Mouse (Mus musculus) embryonic facial prominence, embryonic 15.5 days (tissue): ENCODE measurements around the gene Smarca4. TPM values are rescaled to one million over a fixed set of nuclear protein-coding genes. Genes with fewer than 3 reads are reported as not detected.

Source experiments
- ATAC-seq: fragments of 200-750 bp; cut with Nextera tagmentation; 2 replicates; pipeline ENCODE4 v1.8.0; 2017; ENCODE audit warnings: low read depth, moderate TSS enrichment; ENCODE audit not compliant: insufficient number of reproducible peaks, low FRiP score, low TSS enrichment
- H3K27ac ChIP-seq: fragments of 300-500 bp; sonication (generic); replicated peaks from 2 replicates; pipeline ENCODE4 v1.5.1; 2015; ENCODE audit warnings: mild to moderate bottlenecking, inconsistent platforms
- H3K27me3 ChIP-seq: fragments of 300-500 bp; sonication (generic); 2 replicates; pipeline ENCODE4 v1.6.1; 2015; ENCODE audit warnings: inconsistent platforms
- H3K36me3 ChIP-seq: fragments of 300-500 bp; sonication (generic); 2 replicates; pipeline ENCODE4 v1.6.1; 2015; ENCODE audit warnings: mild to moderate bottlenecking, inconsistent platforms
- H3K4me1 ChIP-seq: fragments of 300-500 bp; sonication (generic); 2 replicates; pipeline ENCODE4 v1.6.1; 2015; ENCODE audit warnings: inconsistent platforms
- H3K4me2 ChIP-seq: fragments of 300-500 bp; sonication (generic); replicated peaks from 2 replicates; pipeline ENCODE4 v1.6.1; 2015; ENCODE audit warnings: mild to moderate bottlenecking, inconsistent platforms
- H3K4me3 ChIP-seq: fragments of 300-500 bp; sonication (generic); replicated peaks from 2 replicates; pipeline ENCODE4 v1.5.1; 2015; ENCODE audit warnings: mild to moderate bottlenecking, inconsistent platforms
- H3K9ac ChIP-seq: fragments of 300-500 bp; sonication (generic); 2 replicates; pipeline ENCODE4 v1.6.1; 2015; ENCODE audit warnings: inconsistent platforms
- H3K9me3 ChIP-seq: fragments of 300-500 bp; sonication (generic); replicated peaks from 2 replicates; pipeline ENCODE4 v1.6.1; 2016; ENCODE audit warnings: inconsistent platforms
- WGBS: fragments of 180-500 bp; shearing (Covaris S2); methylation state at CpG from one replicate; pipeline ENCODE4 v1.1.7; 2015; 5-methylcytosine and 5-hydroxymethylcytosine counted together
- polyA plus RNA-seq: library from polyadenylated mRNA; unstranded; fragments of >200 nt; fragmentation: Nextera tagmentation; extraction: Ambion mirVana; gene quantifications from 2 replicates; pipeline ENCODE4 v1.2.1, GENCODE M21; 2015

Smarca4 gene
- polyA plus RNA-seq, 1 experiment from 2014 or later = 78.5 TPM

- Histone ChIP-seq H3K27ac (peak within 1 kb of the TSS; percentile 96), H3K9me3 (no peaks in the 10 kb centered on the region), H3K36me3 (no peaks in the 10 kb centered on the region), H3K9ac (peak within 1 kb of the TSS; percentile 53), H3K4me1 (peaks cover 30% of the 10 kb centered on the region), H3K4me2 (peak within 1 kb of the TSS; percentile 66), H3K4me3 (peak within 1 kb of the TSS; percentile 63), H3K27me3 (no peaks in the 10 kb centered on the region)
- WGBS = under 1% methylated on average over 47 of the region's 47 CpGs
- peak; percentile 90 for ATAC-seq
Measured at GRCm38 (mm10) chr9:21723377-21724146, 107.6 kb downstream of the Smarca4 start, which contains the start of gene Ldlr. Gene Ldlr, plus strand, starts transcription at chr9:21723483.

DNA sequence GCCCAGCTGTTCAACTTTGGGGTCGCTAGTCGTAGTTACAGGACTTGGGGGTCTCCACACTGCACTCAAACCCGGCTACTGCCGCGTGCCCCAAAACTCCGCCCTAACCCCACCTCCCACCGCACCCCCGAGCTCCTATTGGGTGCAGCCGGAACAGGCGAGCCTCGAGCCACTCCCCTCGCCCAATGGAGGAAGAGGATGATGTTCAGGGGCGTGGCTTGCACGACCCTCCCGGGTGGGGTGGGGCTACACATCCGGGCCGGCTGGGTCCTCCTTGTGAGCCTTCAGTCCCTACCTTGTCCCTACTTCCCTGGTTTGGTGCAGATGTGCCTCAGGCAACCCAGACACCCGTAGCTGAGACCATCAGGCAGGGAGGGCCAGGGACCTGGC, 108.2 kb downstream of the Smarca4 start:
- peaks cover 36% of the 10 kb centered on the region for H3K4me1 ChIP-seq
- ATAC-seq = peak; percentile 94
- peak overlapping the region; percentile 63 for H3K4me3 ChIP-seq
- no peaks in the 10 kb centered on the region for H3K27me3 ChIP-seq
- 1% methylated on average over 18 of the region's 18 CpGs for WGBS
- peak overlapping the region; percentile 66 for H3K4me2 ChIP-seq
- H3K36me3 ChIP-seq = no peaks in the 10 kb centered on the region
- peak overlapping the region; percentile 53 for H3K9ac ChIP-seq
- H3K9me3 ChIP-seq = no peaks in the 10 kb centered on the region
- H3K27ac ChIP-seq = peak overlapping the region; percentile 96

DNA sequence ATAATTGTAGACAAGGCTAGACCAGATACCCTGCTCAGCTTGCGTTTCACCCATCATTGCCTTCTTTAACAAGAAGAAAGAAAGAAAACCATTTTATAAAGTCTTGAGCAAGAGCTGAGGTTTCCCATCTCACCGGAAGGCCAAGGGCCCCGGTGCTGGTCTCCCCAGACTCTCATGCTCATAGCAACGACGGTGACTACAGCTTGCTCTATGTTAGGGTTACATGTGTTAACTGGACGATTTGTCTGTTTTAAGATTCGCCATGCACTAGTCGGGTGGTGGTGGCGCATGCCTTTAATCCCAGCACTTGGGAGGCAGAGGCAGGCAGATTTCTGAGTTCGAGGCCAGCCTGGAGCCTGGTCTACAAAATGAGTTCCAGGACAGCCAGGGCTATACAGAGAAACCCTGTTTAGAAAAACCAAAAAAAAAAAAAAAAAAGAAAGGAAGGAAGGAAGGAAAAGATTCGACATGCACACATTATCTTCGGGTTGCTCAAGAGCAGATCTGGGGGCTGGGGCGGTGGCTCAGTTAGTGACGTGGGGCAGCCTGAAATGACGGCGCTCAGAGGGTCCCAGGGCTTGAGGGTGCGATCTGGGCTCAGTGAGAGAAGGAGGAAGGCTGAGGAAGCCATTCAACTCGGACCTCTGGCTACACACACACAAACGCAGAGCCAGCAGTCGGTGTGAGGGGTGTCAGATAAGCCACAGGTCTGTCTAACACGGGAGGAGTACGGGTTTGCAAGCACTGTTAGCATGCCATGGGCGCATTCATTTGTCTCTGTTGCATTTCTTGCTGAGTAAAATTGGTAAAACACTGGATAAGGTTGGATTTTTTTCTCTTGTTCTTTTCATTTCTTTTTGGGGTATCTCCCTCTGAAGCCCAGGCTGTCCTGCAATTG, 109.5 kb downstream of the Smarca4 start:
- Histone ChIP-seq H3K4me1 (peaks cover 42% of the 10 kb centered on the region), H3K9ac (no peak overlapping the region), H3K4me3 (peak overlapping the region; percentile 63), H3K27ac (no peak overlapping the region; the same call in 1 of the 2 replicates), H3K36me3 (peaks cover 1% of the 10 kb centered on the region; the same call in 1 of the 2 replicates), H3K9me3 (no peaks in the 10 kb centered on the region), H3K4me2 (peak overlapping the region; percentile 66), H3K27me3 (no peaks in the 10 kb centered on the region)
- no peak for ATAC-seq
- WGBS = 74% methylated on average over 23 of the region's 23 CpGs

DNA sequence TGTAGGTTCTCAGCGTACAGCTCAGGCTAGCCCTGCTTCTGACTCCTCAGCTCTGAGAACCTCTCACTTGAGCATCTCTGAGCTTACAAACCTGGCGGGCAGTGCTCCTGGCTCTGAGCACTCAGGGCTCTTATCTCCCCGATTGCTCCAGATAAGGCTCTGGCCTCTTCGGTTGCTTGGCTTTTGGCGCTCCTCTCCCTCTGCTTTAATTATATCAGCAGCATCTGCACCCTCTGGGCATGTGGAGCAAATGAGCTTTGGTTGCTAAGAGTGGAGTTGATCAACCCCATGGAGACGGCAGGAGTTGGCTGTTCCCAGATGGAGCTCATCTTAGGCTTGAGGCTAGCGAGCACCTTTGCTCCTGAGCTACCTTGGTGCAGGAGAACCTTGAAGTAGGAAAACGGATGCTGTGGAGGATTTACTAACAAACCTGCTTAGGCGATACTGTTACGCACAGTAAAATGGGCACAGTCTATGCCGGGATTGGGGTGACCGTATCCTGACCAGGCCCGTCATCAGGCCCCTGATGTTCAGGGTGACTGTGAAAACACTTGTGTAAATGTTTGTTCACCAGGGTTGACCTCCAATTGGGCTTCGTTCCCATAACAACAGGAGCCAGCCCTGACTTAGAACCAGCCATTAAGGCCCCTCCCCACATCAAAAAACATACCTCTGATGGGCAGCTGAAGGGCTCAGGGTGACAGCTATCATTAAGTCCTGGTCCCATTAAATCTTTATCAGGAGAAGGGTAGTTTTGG, 110.4 kb downstream of the Smarca4 start:
- H3K27ac ChIP-seq = no peak overlapping the region
- peaks cover 7% of the 10 kb centered on the region; the same call in 1 of the 2 replicates for H3K36me3 ChIP-seq
- H3K9ac ChIP-seq = no peak overlapping the region
- no peaks in the 10 kb centered on the region for H3K27me3 ChIP-seq
- H3K4me2 ChIP-seq = peak overlapping the region; percentile 21
- no peaks in the 10 kb centered on the region for H3K9me3 ChIP-seq
- no peak for ATAC-seq
- peaks cover 39% of the 10 kb centered on the region for H3K4me1 ChIP-seq
- peak overlapping the region; percentile 63; the same call in 1 of the 2 replicates for H3K4me3 ChIP-seq
- WGBS = 76% methylated on average over 14 of the region's 14 CpGs

GRCm38 (mm10) chr9:21728261-21728832, 112.4 kb downstream of the Smarca4 start:
- Histone ChIP-seq H3K9me3 (no peaks in the 10 kb centered on the region), H3K9ac (no peak overlapping the region), H3K36me3 (peaks cover 27% of the 10 kb centered on the region), H3K27ac (no peak overlapping the region; the same call in 1 of the 2 replicates), H3K27me3 (no peaks in the 10 kb centered on the region), H3K4me3 (no peak overlapping the region), H3K4me2 (no peak overlapping the region), H3K4me1 (peaks cover 31% of the 10 kb centered on the region)
- 75% methylated on average over 10 of the region's 10 CpGs for WGBS
- ATAC-seq = no peak

- Histone ChIP-seq H3K27me3 (no peaks in the 10 kb centered on the region), H3K9ac (no peak overlapping the region), H3K4me3 (no peak overlapping the region), H3K9me3 (no peaks in the 10 kb centered on the region), H3K4me1 (peaks cover 31% of the 10 kb centered on the region), H3K27ac (peak overlapping the region; percentile 44; the same call in 1 of the 2 replicates), H3K4me2 (no peak overlapping the region), H3K36me3 (peaks cover 36% of the 10 kb centered on the region)
- WGBS = 64% methylated on average over 7 of the region's 7 CpGs
- no peak for ATAC-seq
Measured at GRCm38 (mm10) chr9:21729264-21729663, 113.3 kb downstream of the Smarca4 start.

DNA sequence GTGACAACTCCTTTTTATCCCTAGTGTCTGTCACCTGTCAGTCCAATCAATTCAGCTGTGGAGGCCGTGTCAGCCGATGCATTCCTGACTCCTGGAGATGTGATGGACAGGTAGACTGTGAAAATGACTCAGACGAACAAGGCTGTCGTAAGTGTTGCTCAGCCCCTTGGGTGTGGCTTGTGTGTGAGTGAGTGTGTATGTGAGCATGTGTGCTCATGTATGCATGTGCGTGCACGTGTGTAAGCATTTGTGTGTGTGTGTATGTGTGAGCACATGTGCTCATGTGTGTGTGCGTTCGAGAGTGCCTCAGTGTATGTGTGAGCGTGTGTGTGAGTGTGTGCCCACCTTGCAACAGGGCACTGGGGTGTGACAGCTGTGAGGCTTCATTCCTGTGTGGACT, 116.3 kb downstream of the Smarca4 start:
- ATAC-seq = no peak
- peaks cover 12% of the 10 kb centered on the region; the same call in 1 of the 2 replicates for H3K4me1 ChIP-seq
- H3K9me3 ChIP-seq = no peaks in the 10 kb centered on the region
- no peaks in the 10 kb centered on the region for H3K27me3 ChIP-seq
- H3K27ac ChIP-seq = no peak overlapping the region
- no peak overlapping the region for H3K9ac ChIP-seq
- peaks cover 65% of the 10 kb centered on the region for H3K36me3 ChIP-seq
- 86% methylated on average over 9 of the region's 9 CpGs for WGBS
- no peak overlapping the region for H3K4me2 ChIP-seq
- no peak overlapping the region for H3K4me3 ChIP-seq

GRCm38 (mm10) chr9:21733446-21733845, 117.5 kb downstream of the Smarca4 start:
- H3K4me3 ChIP-seq = no peak overlapping the region
- peaks cover 76% of the 10 kb centered on the region for H3K36me3 ChIP-seq
- no peak overlapping the region for H3K4me2 ChIP-seq
- peaks cover 12% of the 10 kb centered on the region; the same call in 1 of the 2 replicates for H3K4me1 ChIP-seq
- no peaks in the 10 kb centered on the region for H3K27me3 ChIP-seq
- no peaks in the 10 kb centered on the region for H3K9me3 ChIP-seq
- 93% methylated on average over 17 of the region's 17 CpGs for WGBS
- no peak overlapping the region for H3K9ac ChIP-seq
- no peak for ATAC-seq
- H3K27ac ChIP-seq = no peak overlapping the region

DNA sequence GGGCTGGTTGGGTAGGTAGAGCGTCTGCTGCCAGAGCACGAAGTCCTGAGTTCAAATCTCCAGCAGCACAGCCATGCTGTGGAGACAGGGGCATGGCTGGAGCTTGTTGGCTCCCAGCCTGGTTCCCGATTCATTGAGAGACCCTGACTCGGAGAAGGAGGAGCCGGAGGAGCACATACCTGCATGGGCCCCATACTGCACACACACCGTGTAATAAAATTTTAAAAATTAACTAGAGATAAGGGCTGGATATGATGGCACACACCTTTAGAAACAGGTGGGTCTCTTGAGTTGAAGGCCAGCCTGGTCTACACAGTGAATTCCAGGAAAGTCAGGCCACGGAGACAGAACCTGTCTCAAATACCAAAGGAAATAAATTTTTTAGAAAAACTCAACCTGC, 118.0 kb downstream of the Smarca4 start:
- H3K4me2 ChIP-seq = no peak overlapping the region
- H3K4me3 ChIP-seq = no peak overlapping the region
- ATAC-seq = no peak
- no peak overlapping the region for H3K9ac ChIP-seq
- 97% methylated on average over 7 of the region's 7 CpGs for WGBS
- no peaks in the 10 kb centered on the region for H3K27me3 ChIP-seq
- no peaks in the 10 kb centered on the region for H3K9me3 ChIP-seq
- H3K4me1 ChIP-seq = peaks cover 8% of the 10 kb centered on the region; the same call in 1 of the 2 replicates
- no peak overlapping the region for H3K27ac ChIP-seq
- peaks cover 82% of the 10 kb centered on the region for H3K36me3 ChIP-seq

- H3K27me3 ChIP-seq = no peaks in the 10 kb centered on the region
- no peak overlapping the region for H3K4me2 ChIP-seq
- no peak overlapping the region for H3K4me3 ChIP-seq
- H3K4me1 ChIP-seq = no peaks in the 10 kb centered on the region
- H3K9me3 ChIP-seq = no peaks in the 10 kb centered on the region
- H3K9ac ChIP-seq = no peak overlapping the region
- H3K27ac ChIP-seq = no peak overlapping the region
- no peak for ATAC-seq
- H3K36me3 ChIP-seq = peaks cover 93% of the 10 kb centered on the region
- WGBS = 89% methylated on average over 14 of the region's 14 CpGs
Measured at GRCm38 (mm10) chr9:21735126-21735525, 119.2 kb downstream of the Smarca4 start.
